Comparison of ENCODE assay signal across 1 mouse cellular context in genomic region chr6:89985989-89986388, GRCm38 (mm10).
TF ChIP-seq lines count a peak whose summit lies in the region.

No protein-coding gene starts in this region.

TF ChIP-seq in CH12.LX, 34 proteins besides CTCF, POLR2A, EP300 and RAD21:
- TF ChIP-seq ZMIZ1 (IDR thresholded peaks at IDR 0.05; ENCODE audit: low read depth, low read length) = no peak
- TF ChIP-seq SMC3 (IDR thresholded peaks at IDR 0.05; ENCODE audit: low read depth, low read length) = peak; percentile 56
